Mouse (Mus musculus): ENCODE results near the gene Gm21497. TPM values are rescaled to one million over a fixed set of nuclear protein-coding genes. Genes with fewer than 3 reads are reported as not detected.

Gene Gm21497
- not detected in 2 replicates for polyA plus RNA-seq (2012; rRNA removed)

DNA sequence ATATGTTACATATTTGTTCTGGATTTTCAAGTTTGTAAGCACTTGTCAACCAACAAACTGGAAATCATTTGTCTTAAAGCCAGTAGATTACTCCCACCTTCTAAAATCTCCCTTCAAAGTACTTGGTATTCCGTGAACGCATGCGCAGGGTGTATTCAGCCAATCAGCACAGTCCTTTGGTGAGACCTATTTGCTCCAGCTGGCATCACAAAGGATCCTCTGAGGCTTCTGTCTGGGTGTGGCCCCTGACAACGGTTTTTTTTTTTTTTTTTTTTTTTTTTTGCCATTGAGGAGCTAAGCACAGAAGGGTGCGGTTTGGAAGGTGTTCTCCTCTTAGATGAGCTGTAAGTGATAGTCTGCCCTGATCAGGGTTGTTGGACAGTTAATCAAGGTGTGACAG is at the start of gene Gm21497:
TSS of gene Gm21497 (plus strand) at position 301 of the 400 bp plus-strand sequence.

